Mouse (Mus musculus): ENCODE data around the gene Ssxa1. TPM values are rescaled to one million over a fixed set of nuclear protein-coding genes. Genes with fewer than 3 reads are reported as not detected.
"Not testable (repeated sequence)": the region's sequence is repeated elsewhere in the genome, so short reads cannot be mapped to it uniquely, and the experiment has no call there.

Gene Ssxa1
- total RNA-seq (2021): not detected

DNA sequence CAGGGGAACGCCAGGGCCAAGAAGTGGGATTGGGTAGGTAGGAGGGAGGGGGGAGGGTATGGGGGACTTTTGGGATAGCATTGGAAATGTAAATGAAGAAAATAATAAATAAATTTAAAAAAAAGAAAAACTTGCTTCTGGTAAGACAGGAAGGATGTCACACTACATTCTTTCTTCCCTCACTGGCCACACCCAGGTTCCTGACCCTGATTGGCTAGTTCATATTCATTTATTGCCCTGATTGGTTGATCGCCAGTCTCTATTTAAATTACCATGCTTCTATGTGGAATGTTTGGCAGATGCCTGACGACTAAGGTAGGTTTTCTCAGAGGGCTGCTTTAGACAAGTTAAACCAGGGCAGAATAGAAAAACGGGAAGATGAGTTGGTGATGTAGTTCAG lies at the start of gene Ssxa1:
Gene Ssxa1 (plus strand): TSS at position 301 of the 400 bp plus-strand sequence.
- no peak for DNase-seq (ENCODE audit: extremely low spot score in 1 of 2, low spot score in 1 of 2)

DNA sequence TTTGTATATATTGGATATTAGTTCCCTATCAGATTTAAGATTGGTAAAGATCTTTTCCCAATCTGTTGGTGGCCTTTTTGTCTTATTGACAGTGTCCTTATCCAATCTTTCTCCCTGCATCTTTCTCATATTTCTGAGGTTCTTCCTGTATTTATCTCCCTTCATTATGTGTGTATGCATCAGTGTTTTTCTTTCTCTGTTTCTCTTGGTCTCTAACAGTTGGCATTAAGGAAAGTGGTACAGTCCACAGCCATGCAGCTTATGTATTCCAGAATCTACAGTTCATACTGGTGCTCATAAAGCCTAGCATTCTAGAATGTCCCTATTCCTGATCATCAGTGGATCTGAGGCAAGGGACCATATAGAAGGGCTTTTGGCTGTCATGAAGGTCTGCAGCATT lies 47.5 kb upstream of the Ssxa1 start, which contains the start of gene Spaca5:
Gene Spaca5 (plus strand): TSS at position 301 of the 400 bp plus-strand sequence.
- DNase-seq (ENCODE audit: extremely low spot score in 1 of 2, low spot score in 1 of 2): no peak

DNA sequence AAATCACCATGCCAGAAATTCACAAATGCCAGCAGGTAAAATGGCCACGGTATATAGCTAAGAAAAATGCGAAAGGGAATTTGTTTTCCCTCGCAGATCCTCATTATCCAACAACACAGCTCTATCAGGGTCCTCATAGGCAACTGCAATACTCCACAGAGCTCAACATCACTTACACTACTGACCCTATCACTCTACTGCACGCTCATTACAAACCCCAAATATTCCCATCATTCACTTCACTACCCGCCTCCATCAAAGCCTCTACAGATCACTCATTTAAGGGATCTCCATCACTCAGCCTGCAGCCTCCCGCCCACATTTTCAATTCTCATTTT lies 27.0 kb upstream of the Ssxa1 start:
- no peak for DNase-seq (ENCODE audit: extremely low spot score in 1 of 2, low spot score in 1 of 2)

DNA sequence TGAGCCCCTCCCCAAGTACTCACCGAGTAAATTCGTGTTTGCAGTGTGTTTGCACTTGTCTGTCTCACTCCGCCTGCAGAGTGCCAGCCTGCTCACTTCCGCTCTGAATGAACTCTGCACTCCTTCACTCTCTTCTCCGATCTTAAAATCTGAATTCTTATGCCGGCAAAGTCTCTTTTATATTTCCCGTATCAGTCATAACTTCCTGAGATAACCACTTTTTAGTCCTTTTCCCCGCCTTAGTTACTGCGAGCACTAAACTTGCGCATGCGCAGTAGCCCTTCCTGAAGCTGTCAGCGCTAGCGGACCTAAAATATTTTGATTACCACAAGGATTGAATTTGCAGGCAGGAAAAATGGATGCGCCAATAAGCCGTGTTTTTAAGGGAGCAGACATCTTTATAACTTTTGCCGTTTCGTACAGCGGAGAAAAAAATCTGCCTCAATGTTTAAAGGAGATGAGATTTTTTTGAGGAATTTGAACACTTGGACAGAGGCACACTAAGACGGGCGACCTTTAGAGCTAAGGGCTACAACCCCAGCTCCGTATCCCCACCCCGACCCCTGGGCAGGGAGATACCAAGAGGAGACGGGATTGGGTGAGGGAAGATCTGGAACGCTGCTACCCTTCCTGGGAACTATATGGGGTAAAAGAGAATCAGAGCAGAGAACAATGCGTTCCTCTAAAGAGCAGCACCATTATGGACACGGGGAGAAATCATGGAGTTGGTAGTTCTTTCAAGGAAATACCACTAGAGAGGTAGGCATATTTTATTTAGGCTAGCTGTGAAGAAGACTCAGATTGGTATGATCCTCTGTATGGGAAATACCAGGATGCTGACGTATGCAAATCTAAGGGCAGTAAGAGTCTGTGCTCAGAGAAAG lies 26.4 kb upstream of the Ssxa1 start, which contains the start of gene Zfp300:
Gene Zfp300 (minus strand): TSS at position 545 of the 884 bp plus-strand sequence.
- peak; percentile 36 to 55 for DNase-seq (ENCODE audit: extremely low spot score in 1 of 2, low spot score in 1 of 2)

DNA sequence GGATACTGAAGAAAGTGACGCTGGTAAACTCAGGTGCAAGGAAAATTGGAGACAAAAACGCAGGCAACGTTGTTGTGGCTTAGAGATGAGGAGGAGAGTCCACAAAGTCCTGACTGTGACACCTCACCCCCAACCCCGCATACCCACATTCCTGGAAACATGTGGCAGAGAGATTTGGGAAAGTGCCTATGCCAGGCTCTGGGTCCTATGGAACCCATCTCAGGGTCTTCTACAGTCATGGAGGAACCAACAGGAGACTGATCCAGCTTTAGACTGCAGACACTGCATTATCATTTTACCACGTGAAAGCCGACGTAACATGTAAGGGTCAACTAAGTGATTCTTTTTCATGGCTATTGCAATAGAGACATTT lies 25.8 kb upstream of the Ssxa1 start:
- peak in 1 of 2 experiments; percentile 3 for DNase-seq (ENCODE audit: extremely low spot score in 1 of 2, low spot score in 1 of 2)

DNA sequence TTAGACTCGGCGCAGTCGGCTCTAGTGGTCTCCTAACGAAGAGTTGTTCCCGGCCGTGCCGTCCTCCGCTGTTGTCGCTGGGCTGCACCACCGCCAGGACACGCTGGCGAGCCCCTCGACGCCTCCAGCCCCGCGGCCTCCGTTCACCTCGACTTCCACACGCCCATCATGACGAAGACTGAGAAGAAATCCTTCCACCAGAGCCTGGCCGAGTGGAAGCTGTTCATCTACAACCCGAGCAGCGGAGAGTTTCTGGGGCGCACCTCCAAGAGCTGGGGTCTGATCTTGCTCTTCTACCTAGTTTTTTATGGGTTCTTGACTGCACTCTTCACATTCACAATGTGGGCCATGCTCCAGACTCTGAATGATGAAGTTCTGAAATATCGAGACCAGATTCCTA lies 31.1 kb downstream of the Ssxa1 start:
- not testable (repeated sequence) for DNase-seq (ENCODE audit: extremely low spot score in 1 of 2, low spot score in 1 of 2)

Other genes starting within 250 kb of the Ssxa1 start
- under 1 TPM; 0.34 to 0.47 TPM for gene Timp1, start 245.7 kb upstream of the Ssxa1 start, total RNA-seq (2021)
- gene Syn1, start 194.8 kb upstream of the Ssxa1 start, total RNA-seq (2021): 100 to 1,000 TPM; 476 to 498 TPM
- 10 to 100 TPM; 12.4 to 17.5 TPM for gene Cfp, start 184.3 kb upstream of the Ssxa1 start, total RNA-seq (2021)
- 10 to 100 TPM; 75.4 to 79.0 TPM for gene Elk1, start 165.2 kb upstream of the Ssxa1 start, total RNA-seq (2021)
- 10 to 100 TPM in 1 of 2 experiments, 1 to 10 TPM in 1; 9.6 to 13.0 TPM for gene Uxt, start 153.8 kb upstream of the Ssxa1 start, total RNA-seq (2021)
- 10 to 100 TPM in 1 of 2 experiments, 1 to 10 TPM in 1; 7.3 to 11.4 TPM for gene Zfp182, start 53.5 kb upstream of the Ssxa1 start, total RNA-seq (2021)
- not detected for gene Spaca5, start 47.4 kb upstream of the Ssxa1 start, total RNA-seq (2021)
- gene Zfp300, start 26.3 kb upstream of the Ssxa1 start, total RNA-seq (2021): 1 to 10 TPM; 4.2 to 4.6 TPM
- gene Gm21876, start 59.8 kb downstream of the Ssxa1 start, total RNA-seq (2021): not detected

All from layer of hippocampus, postnatal 25 days (tissue).